Mouse (Mus musculus) urinary bladder, adult 18-20 months (tissue): ENCODE data around the gene Cgnl1.
"Not testable (repeated sequence)": the region's sequence is repeated elsewhere in the genome, so short reads cannot be mapped to it uniquely, and the experiment has no call there.

Experiments
- DNase-seq, 2 experiments: peaks; one replicate each; pipeline ENCODE4 v3.0.0; 2022; ENCODE audit warnings: low spot score in 2 of 2, mixed read lengths in 2 of 2

Gene Cgnl1

DNA sequence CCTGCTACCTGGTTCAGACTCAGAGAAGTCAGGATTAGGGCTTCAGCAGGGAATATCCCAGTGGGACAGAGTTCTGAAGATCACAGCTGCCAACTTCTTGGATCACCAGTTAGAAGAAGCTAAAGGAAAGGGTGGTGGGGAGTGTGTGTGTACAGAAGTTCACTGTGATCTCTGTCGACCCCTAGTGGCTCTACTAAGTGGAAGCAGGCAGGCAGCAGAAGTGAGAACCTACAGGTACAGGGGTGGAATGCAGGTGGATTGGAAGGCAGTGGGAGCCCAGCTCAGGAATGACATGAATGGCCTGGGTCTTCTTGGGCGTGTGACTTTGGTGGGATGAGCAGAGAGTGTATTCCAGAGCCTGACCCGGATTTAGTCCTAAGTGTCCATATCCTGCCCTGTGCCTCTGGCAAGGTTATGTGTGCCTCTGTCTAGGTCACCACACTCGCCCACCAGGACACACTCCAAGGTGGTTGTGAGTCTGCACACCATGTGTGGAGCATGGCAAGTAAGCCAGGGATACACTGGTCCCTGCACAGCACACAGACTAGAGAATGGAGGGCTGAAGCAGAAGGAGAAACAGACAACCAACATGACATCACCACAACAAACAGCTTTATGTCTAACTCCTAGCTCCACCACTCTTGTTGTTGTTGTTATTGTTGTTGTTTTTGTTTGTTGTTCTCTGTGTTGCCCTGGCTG lies 147.4 kb downstream of the Cgnl1 start:
- no peak for DNase-seq

DNA sequence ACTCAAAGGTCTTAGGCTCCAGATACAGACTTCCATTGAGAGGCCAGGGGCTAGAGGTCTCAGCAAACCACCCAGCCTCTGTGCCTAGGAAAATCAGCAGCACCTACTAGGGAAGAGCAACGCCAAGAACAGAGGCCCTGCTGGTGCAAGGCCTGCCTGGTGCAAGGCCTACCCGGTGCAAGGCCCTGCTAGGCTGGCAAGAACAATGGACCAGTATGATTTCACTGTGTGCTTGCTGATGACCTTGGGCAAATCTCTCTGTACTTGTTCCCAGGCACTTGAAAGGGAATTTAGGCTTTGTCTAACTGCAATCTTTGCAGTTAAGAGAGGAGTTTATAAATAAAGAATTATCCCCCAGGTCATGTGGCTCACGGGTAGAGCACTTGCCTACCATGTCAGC lies 148.8 kb downstream of the Cgnl1 start:
- DNase-seq = no peak

DNA sequence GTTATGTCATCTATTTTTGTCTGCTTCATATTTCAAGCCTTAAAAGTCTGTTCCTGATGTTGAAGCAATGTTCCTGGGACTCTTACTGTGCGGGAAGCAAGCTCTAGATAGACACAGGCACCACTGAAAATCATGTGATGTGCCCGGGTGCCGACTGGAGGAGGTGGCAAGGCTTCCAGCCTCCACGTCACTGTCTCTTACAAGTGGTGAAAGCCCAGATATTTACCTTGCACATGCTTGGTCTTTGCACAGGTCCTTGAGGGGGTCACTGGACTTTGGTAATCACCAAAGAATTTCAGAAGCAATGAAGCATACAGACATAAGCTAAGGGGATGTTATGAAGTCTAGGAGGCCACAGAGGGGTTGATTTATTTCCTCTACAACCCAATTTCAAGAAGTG lies 149.4 kb downstream of the Cgnl1 start:
- no peak for DNase-seq

DNA sequence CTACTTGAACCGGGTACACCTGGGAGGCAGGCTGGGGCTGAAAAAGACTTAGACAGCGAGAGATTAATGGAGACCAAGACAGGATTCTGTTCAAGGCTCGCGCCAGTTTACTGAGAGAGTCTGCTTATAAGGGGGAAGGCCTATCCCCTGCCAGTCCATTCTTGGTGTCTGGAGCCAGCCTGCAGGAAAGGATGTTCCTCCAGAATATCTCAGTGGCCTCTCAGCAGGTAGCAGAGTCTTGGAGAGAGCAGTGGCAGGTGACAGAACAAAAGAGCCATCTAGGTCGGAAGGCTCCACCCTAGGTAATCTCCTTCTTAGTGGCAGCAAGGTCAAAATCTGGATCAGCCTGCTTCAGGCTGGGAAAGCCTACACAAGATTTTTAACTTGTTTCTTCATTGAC lies 151.3 kb downstream of the Cgnl1 start:
- DNase-seq = not testable (repeated sequence)

DNA sequence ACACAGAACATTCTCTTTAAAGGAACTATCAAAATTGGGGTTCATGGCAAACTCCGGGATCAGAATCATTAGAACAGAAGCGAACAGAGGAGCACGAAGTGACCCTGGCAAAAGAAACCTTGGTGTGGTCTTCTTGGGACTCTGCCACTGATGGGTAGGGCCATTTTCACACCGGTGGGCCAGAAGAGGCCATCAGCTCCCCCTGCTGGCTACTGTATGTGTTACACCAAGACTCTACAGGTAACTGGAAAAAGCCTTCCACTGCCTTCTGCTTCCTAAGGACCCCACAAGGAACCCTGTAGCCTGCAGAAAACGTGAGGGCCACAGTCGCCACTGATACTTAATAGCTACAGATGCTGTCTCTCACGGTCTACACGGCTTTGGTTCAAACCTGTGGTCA lies 154.0 kb downstream of the Cgnl1 start:
- no peak for DNase-seq

DNA sequence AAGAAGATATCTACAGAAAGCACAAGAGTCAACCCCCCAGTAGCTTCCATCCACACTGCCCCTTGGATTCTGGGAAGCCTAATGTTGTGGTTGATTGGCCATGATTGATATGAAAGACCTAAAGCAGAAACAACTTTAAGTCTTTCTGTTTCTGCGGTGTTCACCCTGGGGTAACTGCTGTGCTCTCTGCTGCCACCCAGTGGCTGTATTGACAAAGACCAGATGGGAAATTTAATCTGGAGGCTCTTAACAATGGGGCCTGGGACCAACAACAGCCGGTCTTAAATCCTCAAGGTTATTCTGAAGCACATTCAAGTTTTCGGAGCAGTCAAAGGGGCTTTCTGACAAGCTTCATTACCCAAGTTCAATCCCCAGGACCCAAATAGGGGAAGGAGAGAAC lies 155.2 kb downstream of the Cgnl1 start:
- peak; percentile 41 to 58 for DNase-seq

DNA sequence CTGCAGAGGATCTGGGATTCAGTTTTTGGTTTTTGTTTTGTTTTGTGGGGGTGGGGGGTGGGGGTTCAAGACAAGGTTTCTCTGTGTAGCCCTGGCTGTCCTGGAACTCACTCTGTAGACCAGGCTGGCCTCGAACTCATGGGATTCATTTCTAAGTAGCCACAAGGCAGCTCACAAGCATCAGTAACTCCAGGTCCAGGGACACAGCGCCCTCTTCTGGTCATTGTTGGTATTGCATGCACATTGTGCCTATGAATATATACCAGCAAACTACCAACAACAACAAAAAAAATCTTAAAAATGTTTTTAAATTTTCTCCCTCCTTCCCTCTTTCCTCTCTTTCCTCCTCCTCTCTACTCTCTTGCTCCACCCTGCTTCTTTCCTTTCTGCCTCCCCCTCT lies 156.8 kb downstream of the Cgnl1 start:
- peak in 1 of 2 experiments; percentile 38 for DNase-seq

DNA sequence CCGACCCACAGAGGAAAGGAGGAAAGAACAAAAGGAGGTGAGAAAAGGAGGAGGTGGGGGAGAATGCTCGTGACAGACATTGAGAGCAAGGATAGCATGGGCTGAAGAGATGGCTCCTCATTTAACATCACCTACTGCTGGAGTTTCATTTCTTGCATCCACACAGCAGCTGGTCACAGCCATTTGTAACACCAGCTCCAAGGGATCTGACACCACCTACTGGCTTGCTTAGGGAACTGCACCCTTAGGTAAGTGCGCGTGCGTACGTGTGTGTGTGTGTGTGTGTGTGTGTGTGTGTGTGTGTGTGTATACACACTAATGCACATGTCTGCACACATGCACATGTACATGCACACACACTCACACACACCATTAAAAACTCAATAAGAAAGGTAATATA lies 158.4 kb downstream of the Cgnl1 start:
- DNase-seq = no peak

DNA sequence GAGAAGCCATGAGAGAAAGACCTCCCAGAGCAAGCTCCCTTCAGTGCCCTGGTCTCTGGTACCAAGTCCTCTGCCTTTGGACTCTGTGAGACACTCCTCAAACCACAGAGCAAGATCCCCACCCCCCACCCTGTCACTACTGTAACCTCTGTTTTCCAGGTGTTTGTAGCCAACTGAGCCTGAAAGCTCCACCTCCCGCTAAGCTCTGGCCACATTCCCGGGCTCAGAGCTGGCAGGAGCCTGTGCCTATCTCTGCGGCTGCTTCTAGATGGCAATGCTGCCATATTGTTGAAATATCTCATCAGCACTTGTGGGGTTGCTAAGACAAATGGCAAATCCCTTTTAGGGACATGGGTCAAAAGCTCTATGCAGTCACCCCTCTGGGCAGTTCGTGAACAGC lies 159.5 kb downstream of the Cgnl1 start:
- no peak for DNase-seq

DNA sequence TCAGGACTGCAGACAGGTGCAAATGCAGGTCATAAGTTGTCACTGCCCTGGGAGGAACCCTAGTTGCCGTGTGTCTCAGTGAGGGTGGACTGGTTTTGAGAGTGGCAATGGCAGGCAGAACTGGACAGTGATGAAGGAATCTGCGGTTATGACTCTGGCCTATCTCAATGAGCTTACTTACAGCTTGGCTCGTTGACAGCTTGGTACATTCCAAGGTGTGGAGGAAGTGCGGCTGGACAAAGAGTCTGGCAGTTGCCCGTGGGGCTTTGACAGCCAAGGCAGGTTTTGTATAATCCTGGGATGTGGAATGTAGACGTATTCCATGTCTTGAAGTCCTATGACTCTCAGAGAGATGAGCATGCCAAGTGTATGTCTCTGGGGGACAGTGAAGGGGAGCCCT lies 162.4 kb downstream of the Cgnl1 start:
- no peak for DNase-seq

DNA sequence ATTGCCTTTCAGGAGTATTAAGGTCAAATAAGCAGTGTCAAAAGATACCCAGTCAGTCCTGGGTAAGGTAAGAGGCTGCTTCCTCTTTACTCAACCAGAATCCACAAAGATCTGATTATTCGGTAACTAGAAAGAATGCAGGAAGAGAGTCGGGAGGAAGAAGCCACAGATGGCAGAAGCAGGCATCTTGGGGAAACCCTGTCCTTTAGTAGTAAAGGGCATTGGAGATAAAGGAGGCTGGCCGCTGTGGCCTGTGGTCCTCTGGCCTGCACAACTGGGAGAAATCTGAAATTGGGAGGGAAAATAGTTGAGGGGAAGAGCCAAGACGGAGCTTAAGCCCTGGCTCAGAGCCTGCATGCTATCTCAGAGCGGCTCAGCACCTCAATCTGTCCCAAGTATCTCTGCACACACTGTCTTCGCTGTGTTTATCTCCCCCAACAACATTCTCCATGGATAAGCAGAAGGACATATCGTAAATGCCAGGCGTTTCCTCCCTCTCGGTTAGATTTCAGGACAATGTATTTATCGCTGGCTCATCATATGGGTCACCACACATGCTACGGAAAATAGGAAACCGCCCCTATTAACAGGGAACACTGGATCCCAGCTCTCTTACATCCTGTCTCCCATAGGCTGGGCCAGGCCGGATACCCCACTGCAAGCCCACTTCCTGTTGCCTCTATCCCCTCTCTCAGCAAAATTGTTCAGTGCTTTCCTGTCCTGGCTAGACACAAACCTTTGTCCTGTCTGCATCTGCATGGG lies 164.9 kb downstream of the Cgnl1 start:
- DNase-seq = no peak

DNA sequence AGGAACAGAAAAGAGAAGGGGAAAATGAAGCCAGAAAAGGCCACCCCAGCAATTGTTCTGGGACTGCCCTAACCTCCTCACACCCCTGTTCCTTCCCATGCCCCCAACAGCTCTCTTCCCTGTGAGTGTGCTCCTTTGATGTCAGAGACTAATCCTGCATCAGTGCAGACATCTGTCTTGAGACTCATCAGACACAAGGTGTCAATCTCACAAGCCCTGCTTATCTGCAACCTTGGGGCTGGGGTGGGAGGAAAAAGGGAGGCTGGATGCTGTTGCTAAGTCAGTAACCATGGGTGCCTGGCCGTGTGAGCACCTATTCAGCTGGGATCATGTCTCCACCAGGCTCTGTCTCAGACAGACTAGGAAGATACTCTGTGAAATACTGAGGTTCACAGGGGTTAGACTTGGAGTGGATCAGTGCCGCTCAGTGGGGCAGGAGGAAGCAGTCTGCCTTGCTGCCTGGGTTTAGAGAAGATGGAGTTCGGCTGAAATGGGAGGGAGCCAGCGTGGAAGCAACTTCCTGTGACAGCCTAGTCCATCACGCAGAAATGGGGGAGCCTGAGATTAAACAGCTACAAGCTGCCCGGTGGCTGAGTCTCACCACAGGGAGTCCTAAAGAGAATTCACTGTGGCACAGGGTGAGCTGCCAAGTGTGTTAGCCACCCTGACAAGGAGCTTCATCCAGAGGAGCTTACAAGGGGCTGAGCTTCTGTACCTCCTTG lies 166.3 kb downstream of the Cgnl1 start:
- no peak for DNase-seq

DNA sequence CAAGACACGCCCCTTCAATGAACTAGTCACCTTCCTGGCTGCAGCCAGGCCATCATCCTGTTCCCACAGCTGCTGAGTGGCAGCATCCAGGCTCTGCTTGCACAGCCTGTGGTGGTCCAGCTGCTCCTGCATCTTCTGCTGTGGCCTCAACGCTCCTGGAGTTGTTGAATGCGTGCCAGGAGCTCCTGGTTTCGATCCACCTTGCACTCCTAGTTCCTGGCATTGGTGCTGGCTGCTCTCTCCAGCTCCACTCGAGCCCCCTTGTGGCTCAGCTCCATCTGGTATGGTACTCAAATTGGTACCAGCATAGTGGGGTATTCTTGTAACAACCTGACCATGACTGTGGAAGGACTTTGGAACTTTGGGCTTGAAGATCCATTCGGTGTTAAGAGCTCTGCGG lies 171.5 kb downstream of the Cgnl1 start:
- DNase-seq = no peak

DNA sequence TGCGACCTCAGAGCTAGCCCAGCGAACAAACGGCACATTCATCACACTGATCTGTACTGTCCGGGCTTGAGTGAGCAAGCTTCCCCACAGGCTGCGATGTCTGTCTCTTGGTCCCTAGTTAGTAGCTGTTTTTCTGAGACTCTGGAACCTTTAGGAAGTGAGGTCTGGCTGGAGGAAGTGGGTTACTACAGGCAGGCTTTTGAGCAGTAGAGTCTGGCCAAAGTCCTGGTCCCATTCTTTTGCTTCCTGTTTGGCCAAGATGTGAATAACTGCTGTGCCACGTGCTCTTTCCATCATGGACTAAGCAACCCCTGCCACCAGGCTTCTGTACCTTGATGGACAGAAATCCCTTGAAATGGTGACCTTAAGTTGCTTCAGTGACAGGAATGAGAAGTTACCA lies 174.5 kb downstream of the Cgnl1 start:
- DNase-seq = no peak

DNA sequence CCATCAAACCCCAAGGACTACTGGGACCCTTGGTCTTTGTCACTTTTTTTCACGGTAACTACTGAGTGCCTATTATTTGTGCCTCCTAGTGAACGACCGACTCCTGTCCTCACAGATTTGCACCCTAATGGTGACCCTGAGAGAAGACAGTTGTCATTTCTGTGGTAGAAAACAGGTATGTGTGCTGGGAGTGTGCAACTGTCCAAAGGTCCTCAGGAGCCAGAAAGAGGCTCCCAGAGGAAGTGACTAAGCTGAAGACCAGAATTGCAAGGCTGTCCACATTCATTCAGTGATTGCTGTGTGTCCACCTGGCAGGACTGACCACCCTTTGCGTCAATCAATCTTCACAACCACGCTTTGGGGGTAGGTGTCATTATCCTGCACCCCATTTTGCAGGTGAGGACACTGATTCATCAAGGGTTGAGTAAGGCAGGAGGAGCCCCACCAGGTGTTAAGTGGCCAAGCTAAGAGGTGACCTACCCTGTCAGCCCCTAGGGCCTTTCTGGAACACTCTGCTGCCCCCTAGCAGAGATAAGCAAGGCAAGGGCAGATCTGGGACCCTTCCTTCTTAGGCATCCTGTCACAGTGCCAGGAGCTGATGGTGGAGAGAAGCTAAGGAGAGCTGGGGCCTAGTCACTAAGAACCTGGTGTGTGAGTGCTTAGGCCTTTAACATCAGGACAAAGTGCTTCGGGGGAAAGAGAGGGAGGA lies 178.7 kb downstream of the Cgnl1 start:
- DNase-seq = no peak

DNA sequence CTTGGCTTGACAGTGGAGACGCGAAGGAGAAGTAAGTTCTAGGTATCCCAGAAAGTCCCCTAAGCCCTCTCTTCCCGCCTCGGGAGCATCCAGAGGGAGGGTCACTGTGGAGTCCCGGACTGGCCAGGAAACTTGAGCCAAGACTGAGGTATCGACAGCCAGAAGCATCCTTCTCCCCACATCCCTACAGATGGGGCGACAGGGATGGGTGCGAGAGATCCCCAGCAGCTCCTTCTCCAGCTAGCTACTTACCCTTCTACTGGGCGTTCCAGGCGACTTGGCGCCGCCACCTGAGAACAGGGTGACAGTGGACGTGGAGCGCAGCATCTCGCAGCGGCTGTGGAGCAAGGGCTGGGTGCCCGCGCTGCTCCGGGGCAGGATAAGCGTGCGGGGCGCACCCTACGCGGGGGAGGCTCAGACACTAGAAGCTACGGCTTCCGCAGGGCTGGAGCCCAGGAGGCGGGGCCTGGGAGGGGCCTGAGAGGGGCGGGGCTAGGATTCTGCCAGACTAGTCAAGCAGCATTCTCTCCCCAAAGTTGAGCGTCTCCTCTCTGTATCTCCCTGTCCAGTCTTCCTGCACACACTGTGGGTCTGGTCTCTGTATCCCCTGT lies 179.4 kb downstream of the Cgnl1 start, which contains the start of gene Myzap:
Gene Myzap (minus strand): TSS at position 423 of the 611 bp plus-strand sequence.
- peak; percentile 92 to 98 for DNase-seq

DNA sequence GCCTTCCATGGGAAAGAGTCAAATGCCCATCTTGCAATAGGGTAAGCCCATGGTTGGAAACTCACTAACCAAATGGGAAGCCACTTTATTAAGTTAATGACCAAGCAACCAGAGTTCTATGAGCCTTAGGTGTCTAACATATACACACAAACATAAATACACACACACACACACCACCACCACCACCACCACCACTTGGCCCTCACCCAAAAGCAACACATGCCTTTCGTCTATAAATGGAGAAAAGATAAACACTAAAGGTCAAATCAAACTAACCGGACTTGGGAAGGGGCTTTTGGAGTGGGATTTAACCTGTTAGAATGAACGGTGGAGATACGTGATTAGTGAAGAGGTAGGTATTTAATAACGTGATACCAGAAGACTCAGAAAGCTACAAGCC lies 180.3 kb downstream of the Cgnl1 start:
- no peak for DNase-seq

DNA sequence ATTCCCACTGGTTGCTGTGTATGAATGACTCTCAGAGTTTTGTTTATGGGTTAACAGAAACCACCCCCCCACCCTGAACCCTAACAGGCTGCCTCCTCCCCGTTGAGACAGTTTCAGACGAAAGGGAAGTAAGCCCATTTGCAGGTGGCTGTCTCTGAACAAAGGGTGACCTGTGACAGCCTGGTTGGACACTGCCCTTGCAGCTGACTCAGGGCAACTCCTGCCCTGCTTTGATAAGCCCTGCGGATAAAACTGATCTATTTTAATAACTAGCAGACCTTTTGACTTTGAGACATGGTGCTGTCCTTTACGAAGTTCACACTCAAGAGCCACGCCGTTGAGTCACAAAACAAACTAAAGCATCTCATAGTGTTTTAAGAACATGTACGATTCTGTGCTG lies 181.6 kb downstream of the Cgnl1 start:
- DNase-seq = no peak

DNA sequence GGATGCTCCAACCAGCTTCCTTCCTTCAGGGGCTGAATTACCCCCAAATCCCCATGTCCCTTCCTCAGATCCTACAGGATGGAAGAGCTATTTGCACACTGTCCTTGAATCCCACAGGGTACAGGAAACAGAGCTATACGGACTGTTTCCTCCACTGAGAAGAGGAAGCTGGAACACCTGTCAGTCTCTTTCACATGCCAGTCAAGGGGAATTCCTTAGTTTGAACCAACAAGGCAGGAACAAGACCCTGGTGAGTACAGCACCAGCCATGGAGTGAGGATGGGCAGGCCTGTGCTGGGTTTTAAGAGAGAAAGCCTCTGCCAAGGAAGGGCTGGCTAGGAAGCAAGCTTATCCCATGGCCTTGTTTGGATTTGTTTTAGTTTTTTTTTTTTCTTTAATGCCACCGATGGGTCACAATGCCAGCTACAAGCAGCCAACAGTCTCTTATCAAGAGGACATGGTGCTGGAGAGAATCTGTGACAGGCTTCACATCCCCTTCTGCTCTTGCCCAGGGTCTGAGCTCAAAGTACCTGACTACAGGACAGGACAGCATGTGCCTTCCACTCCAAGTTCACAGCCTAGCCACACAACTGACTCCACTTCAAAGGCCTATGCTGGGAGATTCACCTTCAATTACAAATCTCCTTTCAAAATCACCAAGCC lies 182.3 kb downstream of the Cgnl1 start:
- DNase-seq = no peak

DNA sequence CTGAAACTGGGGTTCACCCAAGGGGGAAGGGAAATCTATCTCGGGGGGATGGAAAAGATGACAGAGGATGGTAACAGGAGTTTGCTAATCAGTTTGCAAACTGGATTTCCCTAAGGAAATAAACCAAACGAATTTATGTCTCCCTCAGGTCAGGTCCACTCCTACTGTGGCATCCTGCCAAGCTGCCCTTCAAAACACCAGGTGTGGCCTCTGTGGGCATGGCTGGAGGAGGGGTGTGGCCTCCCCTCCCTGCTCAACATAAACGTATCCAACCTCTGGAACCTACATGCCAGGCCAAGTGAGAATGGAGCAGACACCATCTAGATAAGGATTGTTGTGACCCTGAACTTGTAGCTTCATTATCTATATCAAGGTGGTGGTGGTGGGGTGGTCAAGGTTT lies 185.0 kb downstream of the Cgnl1 start:
- peak in 1 of 2 experiments; percentile 52 for DNase-seq

DNA sequence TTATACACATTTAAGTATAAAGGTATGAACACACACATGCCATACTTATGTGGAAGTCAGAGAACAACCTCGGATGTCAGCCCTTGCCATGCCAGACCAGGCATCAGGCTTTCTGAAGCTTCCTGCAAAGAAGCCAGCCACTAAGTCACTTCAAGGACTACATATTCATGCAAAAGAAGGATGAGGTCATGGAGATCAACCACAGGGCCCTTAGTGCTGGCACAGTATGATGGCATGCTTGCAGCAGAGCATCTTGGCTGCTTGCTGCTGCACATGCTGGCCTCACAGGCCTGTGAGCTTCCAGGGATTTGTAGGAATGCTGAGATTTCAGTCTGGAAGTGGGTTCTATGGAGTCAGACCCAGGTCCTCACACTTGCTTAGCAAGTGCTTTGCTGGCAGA lies 188.6 kb downstream of the Cgnl1 start:
- no peak for DNase-seq
